Mouse (Mus musculus) limb, embryonic 14.5 days (tissue): ENCODE measurements around the gene Olfr785. TPM values are rescaled to one million over a fixed set of nuclear protein-coding genes. Genes with fewer than 3 reads are reported as not detected.
"Not testable (repeated sequence)": the region's sequence is repeated elsewhere in the genome, so short reads cannot be mapped to it uniquely, and the experiment has no call there.

Experiments
- ATAC-seq: fragments of 200-750 bp; cut with Nextera tagmentation; 2 replicates; pipeline ENCODE4 v1.8.0; 2017; ENCODE audit warnings: low read depth, moderate number of reproducible peaks, moderate TSS enrichment; ENCODE audit not compliant: low FRiP score
- DNase-seq: peaks from one replicate; pipeline ENCODE4 v3.0.0-alpha.2; 2015; ENCODE audit warnings: low spot score
- H3K27ac ChIP-seq: fragments of 300-500 bp; sonication (generic); replicated peaks from 2 replicates; pipeline ENCODE4 v1.5.1; 2014; ENCODE audit warnings: low read depth, mild to moderate bottlenecking, low read length, moderate library complexity, mixed read lengths
- H3K27me3 ChIP-seq: fragments of 300-500 bp; sonication (generic); 2 replicates; pipeline ENCODE4 v1.6.1; 2014; ENCODE audit warnings: low read length, mixed read lengths; ENCODE audit not compliant: control insufficient read depth, insufficient read depth
- H3K36me3 ChIP-seq: fragments of 300-500 bp; sonication (generic); 2 replicates; pipeline ENCODE4 v1.6.1; 2014; ENCODE audit warnings: mild to moderate bottlenecking, low read length, moderate library complexity, mixed read lengths; ENCODE audit not compliant: control insufficient read depth, insufficient read depth
- H3K4me1 ChIP-seq: fragments of 300-500 bp; sonication (generic); 2 replicates; pipeline ENCODE4 v1.6.1; 2014; ENCODE audit warnings: antibody characterized with exemption, low read length, mixed read lengths; ENCODE audit not compliant: control insufficient read depth, insufficient read depth
- H3K4me2 ChIP-seq: fragments of 300-500 bp; sonication (generic); replicated peaks from 2 replicates; pipeline ENCODE4 v1.6.1; 2014; ENCODE audit warnings: low read depth, mild to moderate bottlenecking, low read length, moderate library complexity; ENCODE audit not compliant: severe bottlenecking
- H3K4me3 ChIP-seq: fragments of 300-500 bp; sonication (generic); replicated peaks from 2 replicates; pipeline ENCODE4 v1.5.1; 2014; ENCODE audit warnings: low read length
- H3K9ac ChIP-seq: fragments of 300-500 bp; sonication (generic); 2 replicates; pipeline ENCODE4 v1.6.1; 2014; ENCODE audit warnings: mild to moderate bottlenecking, low read depth, low read length, moderate library complexity; ENCODE audit not compliant: severe bottlenecking
- H3K9me3 ChIP-seq: fragments of 300-500 bp; sonication (generic); 2 replicates; pipeline ENCODE4 v1.6.1; 2016; ENCODE audit warnings: low read length; ENCODE audit not compliant: control insufficient read depth
- POLR2A ChIP-seq: fragments of 200-500 bp; IDR thresholded peaks from 2 replicates; pipeline ENCODE4 v1.8.0; 2012; ENCODE audit warnings: inconsistent platforms, mild to moderate bottlenecking, moderate library complexity, borderline replicate concordance; ENCODE audit not compliant: insufficient read depth, insufficient read length; ENCODE audit errors: extremely low read depth
- WGBS: fragments of 180-500 bp; shearing (Covaris S2); extraction: QIAGEN DNeasy Blood & Tissue Kit; methylation state at CpG from one replicate; pipeline ENCODE4 v1.1.7; 2014; 5-methylcytosine and 5-hydroxymethylcytosine counted together
- polyA plus RNA-seq, 2 experiments: library from polyadenylated mRNA; depleted of rRNA in 1 of 2; stranded (reverse) in 1 of 2; unstranded in 1 of 2; fragments of >200 nt; fragmentation: Nextera tagmentation in 1 of 2; extraction: Ambion mirVana in 1 of 2; gene quantifications; 2 replicates each; pipeline versions ENCODE4 v1.2.1 to v1.2.3; 2012 to 2014

Olfr785 gene
- polyA plus RNA-seq (2012; rRNA removed), result not detected in 2 replicates
- not detected in 2 replicates for polyA plus RNA-seq (2014; fragmentation: Nextera tagmentation; extraction: Ambion mirVana)

- Histone ChIP-seq H3K4me3 (no peak within 1 kb of the TSS), H3K27me3 (no peaks in the 10 kb centered on the region), H3K4me1 (no peaks in the 10 kb centered on the region), H3K9me3 (no peaks in the 10 kb centered on the region), H3K9ac (no peak within 1 kb of the TSS), H3K36me3 (no peaks in the 10 kb centered on the region), H3K4me2 (no peak within 1 kb of the TSS), H3K27ac (no peak within 1 kb of the TSS)
- no peak for TF ChIP-seq POLR2A
- ATAC-seq (no peak), DNase-seq (no peak)
- 73% methylated on average over 2 of the region's 2 CpGs for WGBS
These were observed at the start of gene Olfr785 for GRCm38 (mm10) chr10:129405126-129405525. Olfr785 (plus strand) TSS chr10:129405426.

GRCm38 (mm10) chr10:129356496-129356895 is 48.7 kb upstream of the Olfr785 start:
- H3K36me3 ChIP-seq, H3K27me3 ChIP-seq, H3K9ac ChIP-seq, H3K9me3 ChIP-seq, H3K4me2 ChIP-seq, H3K27ac ChIP-seq, H3K4me3 ChIP-seq, H3K4me1 ChIP-seq, DNase-seq, ATAC-seq: not testable (repeated sequence)
- 87% methylated on average over 4 of the region's 4 CpGs for WGBS

GRCm38 (mm10) chr10:129357307-129357706 is 47.9 kb upstream of the Olfr785 start:
- ATAC-seq (no peak), DNase-seq (no peak)
- no peaks in the 10 kb centered on the region for H3K9me3 ChIP-seq
- H3K27me3 ChIP-seq, result no peaks in the 10 kb centered on the region
- H3K4me2 ChIP-seq, result no peak overlapping the region
- H3K36me3 ChIP-seq, result no peaks in the 10 kb centered on the region
- H3K4me3 ChIP-seq, result no peak overlapping the region
- H3K4me1 ChIP-seq, result no peaks in the 10 kb centered on the region
- no peak overlapping the region for H3K9ac ChIP-seq
- TF ChIP-seq POLR2A, result no peak
- 64% methylated on average over 5 of the region's 5 CpGs for WGBS
- no peak overlapping the region for H3K27ac ChIP-seq

- ATAC-seq, H3K9me3 ChIP-seq, H3K4me2 ChIP-seq, H3K36me3 ChIP-seq, H3K27ac ChIP-seq, H3K4me3 ChIP-seq, H3K4me1 ChIP-seq, H3K27me3 ChIP-seq, H3K9ac ChIP-seq, DNase-seq: not testable (repeated sequence)
- WGBS, result 95% methylated on average over 5 of the region's 5 CpGs
These were observed 31.2 kb upstream of the Olfr785 start for GRCm38 (mm10) chr10:129374051-129374450.

- H3K27me3 ChIP-seq, result no peaks in the 10 kb centered on the region
- DNase-seq, result no peak
- H3K9ac ChIP-seq, result no peak within 1 kb of the TSS
- no peaks in the 10 kb centered on the region for H3K36me3 ChIP-seq
- H3K4me1 ChIP-seq, result no peaks in the 10 kb centered on the region
- ATAC-seq, result no peak
- H3K27ac ChIP-seq, result no peak within 1 kb of the TSS
- no peak within 1 kb of the TSS for H3K4me2 ChIP-seq
- H3K9me3 ChIP-seq, result no peaks in the 10 kb centered on the region
- TF ChIP-seq POLR2A, result no peak
- H3K4me3 ChIP-seq, result no peak within 1 kb of the TSS
These were observed 21.4 kb upstream of the Olfr785 start, which contains the start of gene Olfr784 for GRCm38 (mm10) chr10:129383783-129384182. Olfr784 (plus strand) TSS chr10:129384083.

GRCm38 (mm10) chr10:129400892-129401291 is 4.3 kb upstream of the Olfr785 start:
- no peak for ATAC-seq
- TF ChIP-seq POLR2A, result no peak
- no peak overlapping the region for H3K9ac ChIP-seq
- DNase-seq, result no peak
- H3K36me3 ChIP-seq, result no peaks in the 10 kb centered on the region
- no peaks in the 10 kb centered on the region for H3K9me3 ChIP-seq
- no peaks in the 10 kb centered on the region for H3K27me3 ChIP-seq
- H3K4me3 ChIP-seq, result no peak overlapping the region
- H3K4me2 ChIP-seq, result no peak overlapping the region
- H3K27ac ChIP-seq, result no peak overlapping the region
- H3K4me1 ChIP-seq, result no peaks in the 10 kb centered on the region
- WGBS, result 59% methylated on average over 5 of the region's 5 CpGs
